Mouse (Mus musculus): ENCODE results near the gene Unc13d.
"Not testable (repeated sequence)": the region's sequence is repeated elsewhere in the genome, so short reads cannot be mapped to it uniquely, and the experiment has no call there.

Unc13d gene

DNA sequence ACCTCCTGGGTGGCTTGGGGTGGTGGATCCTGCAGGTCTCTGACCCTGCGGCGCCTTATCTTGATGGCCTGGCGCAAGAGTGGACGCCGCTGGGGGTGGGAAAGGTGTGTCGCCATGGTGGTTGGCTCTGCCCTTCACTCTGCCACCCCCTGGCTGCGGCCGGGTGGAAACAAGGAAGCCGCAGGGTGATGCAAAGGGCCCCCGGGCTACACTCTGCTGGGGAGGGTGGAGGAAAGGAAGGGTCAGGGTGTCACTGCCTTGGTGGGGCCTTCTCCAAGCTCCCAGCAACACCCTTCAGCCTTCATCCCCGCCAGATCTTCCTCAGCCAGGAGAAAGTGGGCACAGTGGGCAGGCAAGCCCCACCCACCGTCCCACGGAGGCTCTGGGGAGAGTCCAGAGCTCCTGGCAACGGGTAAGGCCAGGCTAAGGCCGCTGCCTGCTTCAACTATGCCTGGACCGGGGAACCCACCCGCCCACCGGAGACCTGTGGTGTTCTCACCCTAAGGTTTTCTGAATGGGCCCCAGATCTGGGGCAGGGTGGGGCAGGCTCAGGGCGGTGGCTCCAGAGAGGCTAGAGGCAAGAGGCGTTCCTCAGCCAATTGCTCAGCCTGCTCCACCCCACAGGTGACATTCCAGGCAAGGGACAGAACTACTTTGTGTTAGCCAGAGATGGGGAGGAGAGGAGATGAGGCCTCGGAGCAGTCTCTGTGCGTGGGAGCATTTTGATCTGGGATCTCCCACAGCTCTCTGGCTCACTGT lies at the start of gene Unc13d:
Unc13d (minus strand) TSS at position 516 of the 759 bp plus-strand sequence.
- DNase-seq (ENCODE audit: extremely low spot score, low spot score): no peak

DNA sequence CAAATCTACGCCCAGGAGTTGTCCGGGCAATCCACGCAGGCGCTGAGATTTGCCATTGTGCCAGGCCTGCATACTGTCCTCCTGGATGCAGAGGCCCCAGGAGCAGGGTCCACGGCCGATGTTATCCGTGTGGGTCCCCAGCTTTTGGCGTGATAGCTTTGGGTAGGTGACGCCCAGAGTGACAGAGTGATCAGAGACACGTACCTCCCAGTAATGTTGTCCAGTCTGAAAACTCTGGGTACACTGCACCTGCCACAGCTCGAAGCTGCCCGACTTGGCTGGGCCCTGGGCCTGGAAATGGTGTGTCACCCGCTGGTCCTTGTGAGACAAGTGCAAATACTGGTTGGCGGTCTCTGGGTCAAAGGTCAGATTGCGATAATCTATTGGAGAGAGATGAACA lies 48.5 kb upstream of the Unc13d start:
- DNase-seq (ENCODE audit: extremely low spot score, low spot score): no peak

GRCm38 (mm10) chr11:116121731-116122245 lies 44.0 kb upstream of the Unc13d start:
- DNase-seq (ENCODE audit: extremely low spot score, low spot score): not testable (repeated sequence)

GRCm38 (mm10) chr11:116117819-116118218 lies 40.1 kb upstream of the Unc13d start:
- DNase-seq (ENCODE audit: extremely low spot score, low spot score): no peak

DNA sequence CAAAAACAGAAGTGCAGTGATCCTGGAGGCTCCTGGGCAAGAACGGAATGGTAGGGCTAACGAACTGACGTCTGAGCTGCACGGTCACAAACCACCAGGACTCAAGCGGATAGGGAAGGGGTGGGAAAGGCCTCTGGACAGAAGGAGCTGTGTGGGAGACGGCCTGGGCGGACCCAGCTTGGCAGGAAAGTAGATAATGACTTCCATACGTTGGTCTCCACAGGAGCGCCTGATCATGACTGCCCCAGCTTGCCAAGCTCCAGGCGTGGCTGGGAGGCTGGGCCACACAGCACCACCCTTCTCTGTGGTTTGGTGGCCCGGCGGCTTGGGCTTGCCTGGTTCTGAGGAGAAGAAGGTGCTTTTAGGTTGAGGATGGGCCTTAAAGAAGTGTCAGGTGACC lies 39.5 kb upstream of the Unc13d start:
- DNase-seq (ENCODE audit: extremely low spot score, low spot score): no peak

- no peak for DNase-seq (ENCODE audit: extremely low spot score, low spot score)
Measured at GRCm38 (mm10) chr11:116111611-116112203, 33.9 kb upstream of the Unc13d start.

- no peak for DNase-seq (ENCODE audit: extremely low spot score, low spot score)
Measured at GRCm38 (mm10) chr11:116111067-116111466, 33.3 kb upstream of the Unc13d start.

DNA sequence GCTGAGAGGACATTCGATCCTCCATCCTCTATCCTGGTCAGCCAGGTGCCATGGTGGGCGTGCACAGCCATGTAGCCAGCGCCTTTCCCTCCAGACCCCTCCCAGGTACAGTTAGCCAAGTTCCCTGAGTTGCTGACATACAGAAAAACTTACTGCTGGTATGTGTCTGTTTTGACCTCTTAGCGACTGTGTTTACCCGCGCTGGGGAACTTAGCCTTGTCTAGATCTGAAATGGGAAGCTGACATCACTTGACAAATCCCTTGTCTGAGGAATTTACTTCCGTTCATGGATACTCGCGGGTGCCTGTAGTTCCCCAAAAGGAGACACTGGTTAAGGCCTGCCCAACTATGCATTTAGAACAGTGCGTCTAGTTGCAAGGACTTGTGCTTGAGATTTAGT lies 32.8 kb upstream of the Unc13d start:
- no peak for DNase-seq (ENCODE audit: extremely low spot score, low spot score)

DNA sequence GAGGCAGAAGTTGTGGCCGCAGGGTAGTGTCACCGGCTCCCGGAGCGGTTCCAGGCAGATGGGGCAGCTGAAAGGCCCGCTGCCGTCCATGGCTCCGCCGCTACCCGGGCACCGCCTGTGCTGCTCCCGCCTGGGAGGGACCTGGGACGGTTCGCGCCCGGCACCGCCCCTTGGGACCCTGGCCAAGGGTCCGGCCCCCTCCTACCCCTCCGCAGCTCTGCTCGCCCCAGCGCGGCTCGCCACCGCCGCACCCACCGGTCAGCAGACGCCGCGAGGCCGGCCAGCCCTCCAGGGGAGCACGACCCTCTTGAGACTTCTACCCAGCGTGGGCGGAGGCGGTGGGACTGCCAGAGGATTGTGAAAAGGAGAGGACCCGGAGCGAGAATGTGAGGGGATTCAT lies 32.4 kb upstream of the Unc13d start:
- DNase-seq (ENCODE audit: extremely low spot score, low spot score): no peak

- DNase-seq (ENCODE audit: extremely low spot score, low spot score): peak; percentile 48
Measured at GRCm38 (mm10) chr11:116109441-116110081, 31.8 kb upstream of the Unc13d start.

DNA sequence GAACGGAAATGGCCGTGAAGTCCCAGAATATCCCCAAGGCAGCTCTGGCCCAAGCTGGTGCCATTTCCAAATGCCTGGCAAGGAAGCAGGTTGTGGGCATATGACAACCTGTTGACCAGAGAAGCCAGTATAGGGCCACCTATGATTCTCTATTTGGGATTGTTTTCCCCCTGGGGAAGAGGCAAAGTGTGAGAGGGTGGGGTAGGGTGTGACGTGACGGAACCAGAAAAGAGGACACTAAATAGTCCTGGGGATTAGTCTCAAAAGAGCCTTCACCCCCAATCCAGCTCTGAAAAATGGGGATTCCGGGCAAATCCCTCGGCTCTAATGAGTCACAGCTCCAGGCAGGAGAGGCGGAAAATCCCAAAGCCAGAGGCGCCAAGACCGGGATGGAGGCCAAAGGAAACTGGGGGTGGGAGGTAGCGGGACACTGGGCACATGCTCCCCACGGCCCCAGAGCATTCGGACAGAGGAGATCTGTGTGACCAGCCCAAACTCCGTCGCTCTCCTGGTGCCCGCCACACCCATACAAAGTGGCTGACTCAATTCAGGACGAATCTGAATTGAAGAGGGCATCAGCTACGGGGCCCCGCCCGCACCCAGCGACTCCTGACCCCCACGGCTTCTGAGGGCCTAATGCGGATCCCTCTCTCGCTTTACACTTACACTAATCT lies 30.8 kb upstream of the Unc13d start:
- DNase-seq (ENCODE audit: extremely low spot score, low spot score): no peak

GRCm38 (mm10) chr11:116107777-116108285 lies 30.1 kb upstream of the Unc13d start:
- peak; percentile 42 for DNase-seq (ENCODE audit: extremely low spot score, low spot score)

- DNase-seq (ENCODE audit: extremely low spot score, low spot score): no peak
Measured at GRCm38 (mm10) chr11:116106963-116107776, 29.4 kb upstream of the Unc13d start.

GRCm38 (mm10) chr11:116106154-116106962 lies 28.6 kb upstream of the Unc13d start:
- peak; percentile 50 for DNase-seq (ENCODE audit: extremely low spot score, low spot score)

GRCm38 (mm10) chr11:116105065-116105464 lies 27.3 kb upstream of the Unc13d start:
- no peak for DNase-seq (ENCODE audit: extremely low spot score, low spot score)

GRCm38 (mm10) chr11:116104006-116104646 lies 26.4 kb upstream of the Unc13d start:
- DNase-seq (ENCODE audit: extremely low spot score, low spot score): peak; percentile 56

DNA sequence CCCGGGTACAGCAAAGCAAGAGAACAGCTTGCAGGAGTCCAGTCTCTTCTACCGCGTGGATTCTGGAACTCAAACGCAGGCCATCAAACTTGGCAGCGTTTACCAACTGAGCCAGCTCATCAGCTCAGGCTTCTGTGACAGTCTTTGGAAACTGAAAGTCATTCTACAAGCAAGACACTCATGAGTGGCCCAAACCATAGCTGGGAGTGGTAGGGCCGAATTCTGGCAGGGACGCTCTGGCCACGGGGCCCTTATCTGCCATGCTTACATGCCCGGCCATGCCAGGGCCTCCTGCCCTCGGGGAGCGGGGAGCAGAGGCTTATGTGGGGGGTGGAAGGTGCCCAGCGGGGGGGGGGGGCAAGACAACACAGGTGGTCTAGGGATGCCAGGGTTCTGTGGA lies 25.8 kb upstream of the Unc13d start:
- no peak for DNase-seq (ENCODE audit: extremely low spot score, low spot score)

DNA sequence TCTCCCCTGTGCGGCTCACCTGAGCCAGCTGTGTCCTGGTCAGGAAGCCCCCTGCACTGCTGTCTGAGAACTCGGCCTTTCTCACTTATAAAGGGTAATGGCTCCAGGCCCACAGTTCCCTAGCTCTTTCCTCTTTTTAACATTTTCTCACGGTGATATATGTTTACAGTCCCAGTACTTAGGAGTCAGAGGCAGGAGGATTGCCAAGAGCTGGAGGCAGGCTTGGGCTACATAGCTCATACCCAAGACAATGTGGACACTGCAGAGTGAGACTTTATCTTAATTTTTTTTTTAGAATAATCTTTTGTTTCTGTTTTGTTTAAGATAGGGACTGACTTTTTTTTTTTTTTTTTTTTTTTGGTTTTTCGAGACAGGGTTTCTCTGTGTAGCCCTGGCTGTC lies 24.7 kb upstream of the Unc13d start:
- no peak for DNase-seq (ENCODE audit: extremely low spot score, low spot score)

- no peak for DNase-seq (ENCODE audit: extremely low spot score, low spot score)
Measured at GRCm38 (mm10) chr11:116101931-116102381, 24.2 kb upstream of the Unc13d start.
